Mouse (Mus musculus) neural tube, embryonic 14.5 days (tissue): ENCODE measurements around the gene Bpnt1. TPM values are rescaled to one million over a fixed set of nuclear protein-coding genes. Genes with fewer than 3 reads are reported as not detected.

Experiments used
- ATAC-seq: fragments of 200-750 bp; cut with Nextera tagmentation; 2 replicates; pipeline ENCODE4 v1.8.0; 2017; ENCODE audit warnings: low read depth, mild to moderate bottlenecking, moderate TSS enrichment, moderate library complexity
- H3K27ac ChIP-seq: fragments of 300-500 bp; sonication (generic); 2 replicates; pipeline ENCODE4 v1.5.1; 2014; ENCODE audit warnings: low read depth, mild to moderate bottlenecking, control low read depth, low read length, moderate library complexity, mixed read lengths
- H3K27me3 ChIP-seq: fragments of 300-500 bp; sonication (generic); 2 replicates; pipeline ENCODE4 v1.6.1; 2014; ENCODE audit warnings: low read length; ENCODE audit not compliant: control insufficient read depth, insufficient read depth
- H3K36me3 ChIP-seq: fragments of 300-500 bp; sonication (generic); 2 replicates; pipeline ENCODE4 v1.6.1; 2014; ENCODE audit warnings: low read length, mixed read lengths; ENCODE audit not compliant: control insufficient read depth, insufficient read depth
- H3K4me1 ChIP-seq: fragments of 300-500 bp; sonication (generic); 2 replicates; pipeline ENCODE4 v1.6.1; 2014; ENCODE audit warnings: low read length; ENCODE audit not compliant: control insufficient read depth, insufficient read depth
- H3K4me2 ChIP-seq: fragments of 300-500 bp; sonication (generic); 2 replicates; pipeline ENCODE4 v1.6.1; 2014; ENCODE audit warnings: mild to moderate bottlenecking, low read depth, low read length, control low read depth
- H3K4me3 ChIP-seq: fragments of 300-500 bp; sonication (generic); 2 replicates; pipeline ENCODE4 v1.5.1; 2014; ENCODE audit warnings: low read depth, low read length, control low read depth, mixed read lengths
- H3K9ac ChIP-seq: fragments of 300-500 bp; sonication (generic); replicated peaks from 2 replicates; pipeline ENCODE4 v1.6.1; 2014; ENCODE audit warnings: low read depth, mild to moderate bottlenecking, control low read depth, low read length, mixed read lengths
- H3K9me3 ChIP-seq: fragments of 300-500 bp; sonication (generic); 2 replicates; pipeline ENCODE4 v1.6.1; 2016; ENCODE audit warnings: low read length; ENCODE audit not compliant: control insufficient read depth
- WGBS: fragments of 180-500 bp; shearing (Covaris S2); extraction: QIAGEN DNeasy Blood & Tissue Kit; methylation state at CpG from one replicate; pipeline ENCODE4 v1.1.7; 2014; 5-methylcytosine and 5-hydroxymethylcytosine counted together
- polyA plus RNA-seq: library from polyadenylated mRNA; unstranded; fragments of >200 nt; fragmentation: Nextera tagmentation; extraction: Ambion mirVana; gene quantifications from 2 replicates; pipeline ENCODE4 v1.2.1, GENCODE M21; 2014

Bpnt1 gene
- polyA plus RNA-seq, 1 experiment from 2014 or later: 61.9 TPM

DNA sequence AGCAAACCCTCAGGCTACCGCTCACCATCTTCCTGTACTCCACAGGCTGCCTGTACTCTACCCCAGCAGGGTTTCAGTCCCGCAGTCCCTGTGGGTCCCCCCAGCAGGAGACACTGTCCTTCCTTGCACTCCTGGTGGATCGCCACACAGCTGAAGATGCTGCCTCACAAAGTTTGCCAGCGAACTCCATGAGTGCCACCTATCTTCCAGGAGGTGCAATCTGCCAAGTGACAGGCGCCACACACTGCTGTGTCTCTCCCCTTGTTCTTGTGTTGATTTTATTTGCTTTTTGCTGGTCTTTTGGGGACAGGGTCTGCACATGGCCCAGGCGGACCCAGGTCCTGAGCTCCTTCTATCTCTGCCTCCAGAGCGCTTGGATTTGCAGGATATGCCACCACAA lies 35.1 kb upstream of the Bpnt1 start:
- no peak for ATAC-seq
- no peak overlapping the region for H3K9ac ChIP-seq
- no peak overlapping the region for H3K4me2 ChIP-seq
- H3K4me1 ChIP-seq: no peaks in the 10 kb centered on the region
- no peak overlapping the region for H3K27ac ChIP-seq
- no peak overlapping the region for H3K4me3 ChIP-seq
- H3K36me3 ChIP-seq: peaks cover 44% of the 10 kb centered on the region
- WGBS: 95% methylated on average over 7 of the region's 7 CpGs
- H3K27me3 ChIP-seq: no peaks in the 10 kb centered on the region
- no peaks in the 10 kb centered on the region for H3K9me3 ChIP-seq

DNA sequence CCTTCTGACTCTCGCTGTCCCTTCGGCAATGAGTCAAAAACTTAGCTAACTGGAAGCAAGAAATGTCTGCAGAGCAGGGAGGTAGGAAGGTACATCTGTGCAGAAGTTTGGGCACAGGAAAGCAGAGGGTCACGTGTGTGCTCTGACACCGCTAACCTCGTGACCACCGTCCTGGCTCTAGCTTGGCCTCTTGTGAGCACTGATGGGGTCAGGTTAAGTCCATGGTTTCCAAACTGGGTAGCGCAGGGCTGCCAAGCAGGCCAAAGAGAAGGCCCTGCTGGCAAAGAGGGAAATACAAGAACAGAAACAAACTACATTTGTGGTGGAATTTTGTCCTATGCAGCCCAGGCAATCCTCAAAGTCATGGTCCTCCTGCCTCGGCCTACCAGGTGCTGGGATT lies 33.5 kb upstream of the Bpnt1 start:
- Histone ChIP-seq H3K4me2 (no peak overlapping the region), H3K27me3 (no peaks in the 10 kb centered on the region), H3K4me3 (no peak overlapping the region), H3K36me3 (peaks cover 32% of the 10 kb centered on the region), H3K27ac (no peak overlapping the region), H3K9ac (no peak overlapping the region), H3K4me1 (no peaks in the 10 kb centered on the region), H3K9me3 (no peaks in the 10 kb centered on the region)
- 96% methylated on average over 8 of the region's 8 CpGs for WGBS
- ATAC-seq: no peak

DNA sequence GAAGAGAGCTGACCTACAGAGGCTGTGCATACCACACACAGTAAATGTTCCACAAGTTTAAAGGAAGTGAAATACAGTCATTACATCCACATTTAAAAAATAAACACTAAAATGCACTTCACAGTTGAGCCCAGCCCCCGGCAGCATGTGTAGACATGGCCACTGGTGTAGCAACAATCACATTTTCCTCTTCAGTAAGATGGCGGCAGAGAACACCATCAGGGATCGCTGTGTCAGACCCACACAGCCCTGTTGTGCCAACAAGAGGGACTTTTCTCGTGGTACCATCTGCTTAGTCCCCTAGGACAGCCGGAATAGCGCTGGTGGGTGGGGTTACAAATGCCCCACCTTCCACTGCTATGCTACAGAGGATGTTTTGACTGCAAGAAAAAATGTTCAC lies 29.1 kb upstream of the Bpnt1 start:
- 89% methylated on average over 6 of the region's 6 CpGs for WGBS
- no peaks in the 10 kb centered on the region for H3K4me1 ChIP-seq
- H3K36me3 ChIP-seq: peaks cover 3% of the 10 kb centered on the region; the same call in 1 of the 2 replicates
- no peak overlapping the region for H3K27ac ChIP-seq
- ATAC-seq: no peak
- H3K9me3 ChIP-seq: no peaks in the 10 kb centered on the region
- H3K4me2 ChIP-seq: no peak overlapping the region
- no peaks in the 10 kb centered on the region for H3K27me3 ChIP-seq
- H3K9ac ChIP-seq: no peak overlapping the region
- H3K4me3 ChIP-seq: no peak overlapping the region

DNA sequence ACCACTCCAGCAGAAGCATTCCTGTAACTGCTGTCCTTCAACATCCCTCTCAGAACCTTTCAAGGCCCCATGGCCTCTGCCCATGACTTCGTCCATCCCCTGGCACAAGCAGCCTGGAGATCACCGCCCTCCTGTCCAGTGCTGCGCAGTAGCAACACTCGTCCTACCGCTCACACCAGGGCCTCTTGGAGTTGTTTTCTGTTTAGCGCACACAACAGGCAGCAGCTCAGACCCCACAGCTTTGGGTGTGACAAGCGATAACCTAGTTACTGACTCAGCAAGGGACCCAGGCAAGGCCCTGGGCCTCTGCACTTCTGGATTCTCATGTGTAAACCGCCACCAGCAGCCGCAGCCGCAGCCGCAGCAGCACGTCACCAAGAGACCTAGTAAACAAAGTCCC lies 25.1 kb upstream of the Bpnt1 start:
- peaks cover 5% of the 10 kb centered on the region; the same call in 1 of the 2 replicates for H3K36me3 ChIP-seq
- H3K27ac ChIP-seq: no peak overlapping the region
- no peaks in the 10 kb centered on the region for H3K9me3 ChIP-seq
- no peak overlapping the region for H3K4me2 ChIP-seq
- H3K9ac ChIP-seq: no peak overlapping the region
- no peaks in the 10 kb centered on the region for H3K27me3 ChIP-seq
- no peak overlapping the region for H3K4me3 ChIP-seq
- ATAC-seq: no peak
- 98% methylated on average over 12 of the region's 12 CpGs for WGBS
- H3K4me1 ChIP-seq: no peaks in the 10 kb centered on the region

DNA sequence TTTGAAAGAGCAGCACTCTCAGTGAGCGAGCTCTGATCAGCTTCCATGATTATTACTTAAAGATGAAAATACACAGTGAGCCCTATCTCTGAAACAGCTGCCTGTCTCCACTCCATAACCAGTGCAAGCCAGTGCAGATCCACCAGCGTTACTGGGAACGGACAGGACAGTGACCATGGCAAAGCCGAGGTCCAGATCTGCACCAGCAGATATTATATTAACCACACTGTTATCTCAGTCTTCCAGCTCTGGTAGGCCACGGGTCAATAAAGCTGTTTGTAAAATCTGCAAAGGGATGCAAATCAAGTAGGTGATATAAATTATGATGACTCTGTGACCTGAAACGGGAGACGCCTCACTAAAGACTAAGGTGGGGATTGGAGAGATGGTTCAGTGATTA lies 24.3 kb upstream of the Bpnt1 start:
- no peak for ATAC-seq

DNA sequence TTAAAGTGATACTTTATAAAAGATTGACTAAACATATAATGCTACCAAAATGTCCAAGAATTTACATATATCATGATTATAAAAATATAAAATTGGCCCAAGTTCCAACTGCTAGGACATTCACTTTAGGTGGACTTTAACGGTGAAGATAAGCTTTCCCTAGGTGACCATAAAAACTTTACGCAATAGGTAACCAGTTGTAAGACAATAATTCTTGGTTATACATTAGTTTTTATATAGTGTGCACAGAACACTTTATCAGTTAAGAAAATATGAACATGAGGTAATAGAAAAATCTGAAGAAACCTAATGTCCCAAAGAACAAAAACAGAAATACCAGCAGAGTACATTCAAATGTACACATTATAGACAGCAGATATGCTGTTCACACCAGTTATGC lies 23.6 kb upstream of the Bpnt1 start:
- Histone ChIP-seq H3K4me1 (no peaks in the 10 kb centered on the region), H3K27ac (no peak overlapping the region), H3K36me3 (peaks cover 14% of the 10 kb centered on the region), H3K9me3 (no peaks in the 10 kb centered on the region), H3K4me3 (no peak overlapping the region), H3K9ac (no peak overlapping the region), H3K4me2 (no peak overlapping the region), H3K27me3 (no peaks in the 10 kb centered on the region)
- no peak for ATAC-seq
- 97% methylated on average over 2 of the region's 2 CpGs for WGBS

More for the DNA sequence above, 24.3 kb upstream of the Bpnt1 start:
- Histone ChIP-seq H3K4me3 (no peak overlapping the region), H3K4me2 (no peak overlapping the region), H3K9me3 (no peaks in the 10 kb centered on the region), H3K27ac (no peak overlapping the region), H3K36me3 (peaks cover 9% of the 10 kb centered on the region; the same call in 1 of the 2 replicates), H3K9ac (no peak overlapping the region), H3K27me3 (no peaks in the 10 kb centered on the region), H3K4me1 (no peaks in the 10 kb centered on the region)
- WGBS: 91% methylated on average over 7 of the region's 7 CpGs

DNA sequence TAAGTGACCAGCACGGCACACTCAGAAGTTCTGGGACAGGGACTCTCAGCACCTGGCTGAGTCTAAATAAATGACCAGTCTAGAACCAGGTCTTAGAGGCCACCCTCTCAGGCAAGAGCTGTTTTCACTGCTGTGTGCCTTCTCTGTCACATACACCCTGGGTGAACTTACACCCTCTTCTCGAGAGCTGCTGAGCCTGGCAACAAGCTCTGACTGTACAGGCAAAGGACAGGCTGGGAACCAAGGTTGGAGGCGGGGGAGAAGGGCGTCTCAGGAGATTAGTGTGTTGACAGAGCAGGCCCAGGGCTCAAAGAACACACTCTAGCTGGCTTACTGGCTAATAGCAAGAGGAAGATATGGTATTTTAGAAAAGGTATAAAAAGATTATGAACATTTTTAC lies 23.0 kb upstream of the Bpnt1 start:
- Histone ChIP-seq H3K4me1 (no peaks in the 10 kb centered on the region), H3K36me3 (peaks cover 20% of the 10 kb centered on the region), H3K9me3 (no peaks in the 10 kb centered on the region), H3K4me2 (no peak overlapping the region), H3K27me3 (no peaks in the 10 kb centered on the region), H3K27ac (no peak overlapping the region), H3K4me3 (no peak overlapping the region), H3K9ac (no peak overlapping the region)
- WGBS: 87% methylated on average over 4 of the region's 4 CpGs
- ATAC-seq: no peak

DNA sequence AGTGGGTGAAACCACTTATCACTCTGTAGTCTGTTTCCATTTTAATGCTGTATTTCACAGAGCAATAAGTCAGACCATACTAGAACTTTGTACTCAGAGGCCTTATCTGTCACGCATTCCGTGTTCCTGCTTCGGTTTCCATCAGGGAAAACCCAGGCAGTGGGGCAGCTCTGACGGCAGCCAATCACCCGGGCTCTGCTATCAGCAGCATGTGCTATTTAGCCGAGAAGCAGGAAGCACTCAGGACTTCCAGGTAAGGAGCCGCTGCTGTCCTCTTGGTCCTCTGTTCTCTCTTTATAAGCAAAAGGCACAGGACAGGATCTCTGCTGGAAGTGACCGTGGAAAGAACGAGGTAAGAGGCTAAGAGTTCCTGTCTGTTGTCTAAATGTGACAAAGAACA lies 20.0 kb upstream of the Bpnt1 start:
- Histone ChIP-seq H3K9me3 (no peaks in the 10 kb centered on the region), H3K27me3 (no peaks in the 10 kb centered on the region), H3K4me2 (no peak overlapping the region), H3K4me1 (no peaks in the 10 kb centered on the region), H3K27ac (no peak overlapping the region), H3K9ac (no peak overlapping the region), H3K36me3 (peaks cover 32% of the 10 kb centered on the region), H3K4me3 (no peak overlapping the region)
- 93% methylated on average over 9 of the region's 9 CpGs for WGBS
- ATAC-seq: no peak

DNA sequence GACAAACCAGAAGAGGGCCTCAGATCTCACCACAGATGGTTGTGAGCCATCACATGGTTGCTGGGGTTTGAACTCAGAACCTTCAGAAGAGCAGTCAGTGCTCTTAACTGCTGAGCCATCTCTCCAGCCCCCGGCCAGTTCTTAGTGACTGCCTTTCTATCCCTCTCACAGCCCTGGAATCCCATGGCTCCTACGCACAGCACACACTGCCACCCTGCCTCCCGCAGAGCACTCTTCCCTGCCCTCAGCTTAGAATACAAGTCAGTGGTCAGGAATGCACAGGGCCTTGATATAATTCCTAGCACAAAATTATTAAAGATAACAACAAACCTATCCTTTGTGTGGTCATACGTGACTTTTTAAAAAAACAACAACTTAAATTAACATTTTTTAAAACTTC lies 17.4 kb upstream of the Bpnt1 start:
- Histone ChIP-seq H3K27ac (no peak overlapping the region), H3K4me1 (no peaks in the 10 kb centered on the region), H3K27me3 (no peaks in the 10 kb centered on the region), H3K36me3 (peaks cover 40% of the 10 kb centered on the region), H3K4me2 (no peak overlapping the region), H3K9ac (no peak overlapping the region), H3K9me3 (no peaks in the 10 kb centered on the region), H3K4me3 (no peak overlapping the region)
- 96% methylated on average over 4 of the region's 4 CpGs for WGBS
- no peak for ATAC-seq
